Mouse (Mus musculus): ENCODE measurements at regions not wholly inside any gene's neighbourhood (a gene's known extent, or its start where the extent isn't known, plus 50 kb on each side); places are given as distances from the start of the nearest gene placed in this dataset.
A peak's percentile ranks its signal among the peaks of the same experiment; 100 is the strongest.

DNA sequence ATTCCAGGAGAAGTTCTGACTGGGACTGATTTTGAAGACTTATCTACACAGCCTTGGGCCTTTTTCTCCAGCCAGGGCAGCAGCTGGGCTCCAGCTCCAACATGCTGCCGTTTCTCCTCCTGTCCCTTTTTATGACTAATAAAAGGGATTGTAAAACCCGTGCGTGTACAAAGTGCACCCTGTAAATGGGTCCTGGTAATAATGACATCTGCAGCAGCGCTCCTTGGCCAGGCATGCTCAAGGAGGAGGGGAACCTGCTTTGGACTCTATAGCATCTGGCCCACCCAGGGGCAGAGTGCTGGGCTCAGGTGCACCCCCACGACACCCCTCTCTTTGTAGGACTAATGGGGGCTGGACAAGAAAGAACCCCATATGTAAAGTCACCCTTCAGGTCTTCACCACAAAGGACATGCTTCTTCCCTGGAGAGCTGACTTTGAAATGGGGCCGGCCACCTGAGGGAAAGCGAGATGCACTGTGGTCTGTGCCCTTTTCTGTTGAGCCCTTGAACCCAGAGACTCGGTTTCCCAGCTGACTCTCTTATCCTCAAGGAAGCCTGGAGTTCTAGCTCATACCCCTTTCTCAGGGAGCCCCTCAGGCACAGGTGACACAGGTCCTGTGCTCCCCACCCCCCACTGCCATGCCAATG lies 61.4 kb downstream of the Mrpl23 start:
- no peak overlapping the region for H3K4me2 ChIP-seq (ENCODE audit: low read depth, low read length)
- H3K9ac ChIP-seq (ENCODE audit: low read length): no peak overlapping the region
- H3K9me3 ChIP-seq (replicated peaks; ENCODE audit: control insufficient read depth, low read length): no peaks in the 10 kb centered on the region
- no peak overlapping the region; the same call in 1 of the 2 replicates for H3K27ac ChIP-seq (ENCODE audit: low read length)
- no peak for ATAC-seq (ENCODE audit: insufficient read depth, low FRiP score)
- H3K27me3 ChIP-seq (ENCODE audit: control insufficient read depth, insufficient read depth, low read length): no peaks in the 10 kb centered on the region
- WGBS: 67% methylated on average over 8 of the region's 8 CpGs
- no peaks in the 10 kb centered on the region for H3K36me3 ChIP-seq (ENCODE audit: control insufficient read depth, insufficient read depth, low read length)
- H3K4me1 ChIP-seq (ENCODE audit: control insufficient read depth, insufficient read depth, low read length): 0 out of 2 replicates have a peak, but pooled peaks cover 6% of the 10 kb centered on the region
- H3K4me3 ChIP-seq (replicated peaks; ENCODE audit: low read length): no peak overlapping the region

DNA sequence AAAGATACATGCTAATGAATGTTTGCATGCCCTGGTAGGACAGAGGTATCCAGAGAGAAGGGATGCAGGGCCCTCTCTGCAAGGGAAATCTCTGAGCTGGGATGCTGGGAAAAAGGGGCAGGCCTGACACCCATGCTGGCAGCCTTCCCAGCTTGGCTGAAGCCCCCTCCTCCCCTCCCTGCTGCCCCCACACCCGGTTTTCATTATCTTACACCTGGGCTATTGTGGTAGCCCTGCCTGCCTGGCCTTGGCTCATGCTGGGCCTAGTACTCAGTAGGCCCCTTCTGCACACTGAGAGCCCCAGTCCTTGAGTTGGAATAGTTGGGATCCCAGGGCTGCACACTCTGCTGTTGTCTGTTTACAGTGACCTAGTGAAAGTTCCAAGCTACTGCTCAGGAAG lies 62.9 kb downstream of the Mrpl23 start:
- Histone ChIP-seq H3K36me3 (ENCODE audit: control insufficient read depth, insufficient read depth, low read length) (no peaks in the 10 kb centered on the region), H3K9me3 (replicated peaks; ENCODE audit: control insufficient read depth, low read length) (no peaks in the 10 kb centered on the region), H3K4me2 (ENCODE audit: low read depth, low read length) (no peak overlapping the region), H3K4me3 (replicated peaks; ENCODE audit: low read length) (no peak overlapping the region), H3K27me3 (ENCODE audit: control insufficient read depth, insufficient read depth, low read length) (no peaks in the 10 kb centered on the region), H3K4me1 (ENCODE audit: control insufficient read depth, insufficient read depth, low read length) (0 out of 2 replicates have a peak, but pooled peaks cover 3% of the 10 kb centered on the region), H3K9ac (ENCODE audit: low read length) (no peak overlapping the region), H3K27ac (ENCODE audit: low read length) (no peak overlapping the region)
- WGBS: 15% methylated on average over 1 of the region's 1 CpGs
- ATAC-seq (ENCODE audit: insufficient read depth, low FRiP score): no peak

DNA sequence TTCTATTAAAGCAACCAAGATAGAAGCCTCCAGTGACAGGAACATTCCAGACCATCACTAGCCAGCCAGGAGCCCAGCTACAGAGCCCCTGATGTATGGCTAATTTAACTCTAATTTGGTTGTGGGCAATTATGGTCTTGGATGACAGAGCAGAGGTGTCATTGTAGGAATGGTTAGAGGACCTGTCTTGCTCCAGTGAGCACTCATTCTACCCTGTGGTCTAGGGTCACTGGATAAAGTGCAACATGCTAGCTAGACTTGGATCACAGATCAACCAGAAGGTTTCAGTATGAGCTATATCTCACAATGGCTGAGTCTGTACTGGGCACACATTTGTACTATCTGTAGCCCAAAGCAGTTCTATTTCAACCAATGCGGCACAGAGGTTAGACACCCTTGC lies 63.7 kb downstream of the Mrpl23 start:
- no peak for ATAC-seq (ENCODE audit: insufficient read depth, low FRiP score)
- WGBS: 92% methylated on average over 1 of the region's 1 CpGs
- Histone ChIP-seq H3K36me3 (ENCODE audit: control insufficient read depth, insufficient read depth, low read length) (no peaks in the 10 kb centered on the region), H3K9ac (ENCODE audit: low read length) (no peak overlapping the region), H3K4me1 (ENCODE audit: control insufficient read depth, insufficient read depth, low read length) (0 out of 2 replicates have a peak, but pooled peaks cover 3% of the 10 kb centered on the region), H3K27me3 (ENCODE audit: control insufficient read depth, insufficient read depth, low read length) (no peaks in the 10 kb centered on the region), H3K4me2 (ENCODE audit: low read depth, low read length) (no peak overlapping the region), H3K4me3 (replicated peaks; ENCODE audit: low read length) (no peak overlapping the region), H3K27ac (ENCODE audit: low read length) (no peak overlapping the region), H3K9me3 (replicated peaks; ENCODE audit: control insufficient read depth, low read length) (no peaks in the 10 kb centered on the region)

DNA sequence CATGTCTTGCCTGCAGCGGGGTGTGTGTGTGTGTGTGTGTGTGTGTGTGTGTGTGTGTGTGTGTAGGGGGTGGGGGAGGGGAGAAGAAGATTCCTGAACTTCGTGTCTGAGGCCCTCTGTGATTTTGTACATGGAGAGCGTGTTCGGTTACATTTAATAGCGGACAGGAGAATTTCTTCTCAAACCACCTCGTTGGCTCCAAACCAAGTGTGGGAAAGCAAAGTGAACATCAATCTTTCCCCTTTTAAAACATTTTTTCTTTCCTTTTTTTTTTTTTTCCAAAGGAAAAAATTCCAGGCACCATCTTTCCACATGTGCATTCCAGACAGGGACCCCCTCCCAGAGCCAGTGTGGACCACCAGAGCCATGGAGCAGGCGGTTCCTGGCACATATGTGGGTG lies 65.5 kb downstream of the Mrpl23 start:
- no peak overlapping the region for H3K4me3 ChIP-seq (replicated peaks; ENCODE audit: low read length)
- no peaks in the 10 kb centered on the region for H3K9me3 ChIP-seq (replicated peaks; ENCODE audit: control insufficient read depth, low read length)
- H3K36me3 ChIP-seq (ENCODE audit: control insufficient read depth, insufficient read depth, low read length): no peaks in the 10 kb centered on the region
- no peak for ATAC-seq (ENCODE audit: insufficient read depth, low FRiP score)
- no peak overlapping the region for H3K27ac ChIP-seq (ENCODE audit: low read length)
- 0 out of 2 replicates have a peak, but pooled peaks cover 3% of the 10 kb centered on the region for H3K4me1 ChIP-seq (ENCODE audit: control insufficient read depth, insufficient read depth, low read length)
- 52% methylated on average over 7 of the region's 7 CpGs for WGBS
- no peaks in the 10 kb centered on the region for H3K27me3 ChIP-seq (ENCODE audit: control insufficient read depth, insufficient read depth, low read length)
- no peak overlapping the region for H3K4me2 ChIP-seq (ENCODE audit: low read depth, low read length)
- H3K9ac ChIP-seq (ENCODE audit: low read length): no peak overlapping the region

DNA sequence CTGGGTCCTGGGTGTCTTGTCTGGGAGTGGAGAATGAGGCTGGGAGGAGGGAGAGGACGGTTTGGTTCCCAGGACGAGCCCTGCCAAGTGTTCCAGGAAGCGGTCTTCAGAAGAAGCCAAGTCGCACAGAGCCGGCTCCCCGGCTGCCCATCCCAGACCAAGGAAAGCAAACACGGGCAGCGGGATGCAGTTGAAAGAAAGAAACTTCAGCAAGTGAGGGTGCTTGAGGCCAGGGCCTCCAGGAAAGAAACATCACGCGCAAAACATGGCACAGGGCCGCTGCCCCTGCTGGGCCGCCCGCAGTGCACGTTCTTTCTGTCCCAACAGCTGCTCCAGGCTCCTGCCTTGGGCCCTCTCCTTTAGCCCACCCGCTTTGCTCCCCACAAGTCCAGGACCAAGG lies 66.7 kb downstream of the Igf2 start:
- Histone ChIP-seq H3K27me3 (ENCODE audit: control insufficient read depth, insufficient read depth, low read length) (no peaks in the 10 kb centered on the region), H3K9me3 (replicated peaks; ENCODE audit: control insufficient read depth, low read length) (no peaks in the 10 kb centered on the region), H3K4me2 (ENCODE audit: low read depth, low read length) (no peak overlapping the region), H3K36me3 (ENCODE audit: control insufficient read depth, insufficient read depth, low read length) (no peaks in the 10 kb centered on the region), H3K4me3 (replicated peaks; ENCODE audit: low read length) (no peak overlapping the region), H3K9ac (ENCODE audit: low read length) (no peak overlapping the region), H3K27ac (ENCODE audit: low read length) (0 out of 2 replicates have a peak overlapping the region, but pooled peaks have one; percentile 16), H3K4me1 (ENCODE audit: control insufficient read depth, insufficient read depth, low read length) (no peaks in the 10 kb centered on the region)
- WGBS: 76% methylated on average over 15 of the region's 15 CpGs
- ATAC-seq (ENCODE audit: insufficient read depth, low FRiP score): no peak

DNA sequence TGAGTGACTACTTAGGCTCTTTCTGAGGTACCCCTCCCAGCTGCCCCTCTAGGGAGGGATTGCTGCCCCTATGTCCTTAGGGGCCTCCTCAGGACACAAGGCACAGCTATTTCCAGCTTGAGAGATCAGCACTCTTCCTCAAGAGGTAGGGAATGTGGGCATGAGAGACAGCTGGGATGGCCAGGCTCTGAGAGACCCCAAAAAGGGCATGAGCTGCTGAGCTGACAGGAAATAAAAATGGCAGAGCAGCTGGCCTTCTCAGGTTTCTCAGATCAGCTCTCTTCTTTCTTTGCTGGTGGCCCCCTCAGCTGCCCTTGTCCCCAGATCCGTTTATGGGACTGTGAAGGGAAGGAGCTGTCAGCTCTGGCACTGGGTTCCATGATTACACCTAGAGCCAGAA lies 66.2 kb downstream of the Igf2 start:
- H3K27me3 ChIP-seq (ENCODE audit: control insufficient read depth, insufficient read depth, low read length): no peaks in the 10 kb centered on the region
- 0 out of 2 replicates have a peak overlapping the region, but pooled peaks have one; percentile 16 for H3K27ac ChIP-seq (ENCODE audit: low read length)
- no peak overlapping the region for H3K9ac ChIP-seq (ENCODE audit: low read length)
- ATAC-seq (ENCODE audit: insufficient read depth, low FRiP score): no peak
- H3K9me3 ChIP-seq (replicated peaks; ENCODE audit: control insufficient read depth, low read length): no peaks in the 10 kb centered on the region
- WGBS: 26% methylated on average over 1 of the region's 1 CpGs
- H3K4me3 ChIP-seq (replicated peaks; ENCODE audit: low read length): no peak overlapping the region
- no peaks in the 10 kb centered on the region for H3K4me1 ChIP-seq (ENCODE audit: control insufficient read depth, insufficient read depth, low read length)
- no peaks in the 10 kb centered on the region for H3K36me3 ChIP-seq (ENCODE audit: control insufficient read depth, insufficient read depth, low read length)
- H3K4me2 ChIP-seq (ENCODE audit: low read depth, low read length): no peak overlapping the region
